Mouse (Mus musculus) liver, embryonic 14.5 days (tissue): ENCODE results near the gene Ccnb1.

ENCODE experiments used
- CTCF ChIP-seq: IDR thresholded peaks from 2 replicates; pipeline ENCODE4 v1.5.1; 2016; ENCODE audit warnings: antibody characterized with exemption, low read depth, control low read depth
- EP300 ChIP-seq: IDR thresholded peaks from 2 replicates; pipeline ENCODE4 v1.6.1; 2016; ENCODE audit warnings: antibody characterized with exemption, low read depth

- no peak for TF ChIP-seq EP300
- TF ChIP-seq CTCF = no peak
Observed at GRCm38 (mm10) chr13:100805776-100806175, 19.4 kb upstream of the Ccnb1 start.
